Mouse (Mus musculus) cerebellum, adult 2 months (tissue): ENCODE data around the gene Gjc1.

Source experiments
- CTCF ChIP-seq: fragments of 200-500 bp; IDR thresholded peaks from 2 replicates; pipeline ENCODE4 v1.5.1; 2011; ENCODE audit warnings: low read depth, mild to moderate bottlenecking, control low read depth, low read length, moderate library complexity, borderline replicate concordance; ENCODE audit not compliant: insufficient read depth
- POLR2A ChIP-seq: fragments of 200-500 bp; IDR thresholded peaks from 2 replicates; pipeline ENCODE4 v1.6.1; 2011; ENCODE audit warnings: low read length, control low read depth, borderline replicate concordance; ENCODE audit not compliant: insufficient read depth

DNA sequence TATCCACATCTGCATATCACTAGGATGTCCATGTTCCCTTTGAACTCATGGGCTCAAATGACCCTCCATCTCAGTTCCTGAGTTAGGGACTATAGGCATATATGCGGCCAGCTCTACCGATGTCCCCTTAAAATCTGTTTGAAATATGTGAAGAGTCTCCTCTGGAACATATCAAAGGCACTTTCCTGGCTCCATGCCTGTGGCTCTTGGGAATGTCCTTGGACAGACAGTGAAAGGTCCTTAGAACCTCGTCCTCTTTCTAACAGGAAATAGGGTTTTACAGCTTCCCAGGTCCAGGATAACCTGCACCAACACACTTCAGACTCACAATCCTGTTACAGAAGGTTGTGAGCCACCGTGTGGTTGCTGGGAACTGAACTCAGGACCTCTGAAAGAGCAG, 10.8 kb upstream of the Gjc1 start:
- TF ChIP-seq CTCF (no peak), POLR2A (no peak)
